Mouse (Mus musculus) lung, postnatal 14 days (tissue): Measurements from ENCODE around the gene Col5a3.

Experiments used
- DNase-seq: peaks from one replicate; pipeline ENCODE4 v3.0.0; 2021

Gene Col5a3

DNA sequence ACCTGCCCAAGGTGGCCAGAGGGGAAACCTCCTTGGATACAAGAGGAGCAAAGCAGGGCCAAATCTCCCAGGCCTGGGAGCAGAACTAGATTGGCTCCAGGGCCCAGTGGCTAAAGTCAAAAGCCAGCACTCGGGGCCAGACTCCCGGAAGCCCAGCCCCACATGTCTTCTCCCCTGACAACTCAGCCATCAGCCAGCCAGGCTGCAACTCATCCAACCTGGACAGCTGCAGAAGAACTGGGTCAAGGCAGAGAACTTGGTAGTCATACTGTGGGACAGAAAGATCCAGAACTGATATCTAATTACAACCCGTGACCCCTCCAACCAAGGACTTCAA lies 9.7 kb downstream of the Col5a3 start:
- DNase-seq = no peak

DNA sequence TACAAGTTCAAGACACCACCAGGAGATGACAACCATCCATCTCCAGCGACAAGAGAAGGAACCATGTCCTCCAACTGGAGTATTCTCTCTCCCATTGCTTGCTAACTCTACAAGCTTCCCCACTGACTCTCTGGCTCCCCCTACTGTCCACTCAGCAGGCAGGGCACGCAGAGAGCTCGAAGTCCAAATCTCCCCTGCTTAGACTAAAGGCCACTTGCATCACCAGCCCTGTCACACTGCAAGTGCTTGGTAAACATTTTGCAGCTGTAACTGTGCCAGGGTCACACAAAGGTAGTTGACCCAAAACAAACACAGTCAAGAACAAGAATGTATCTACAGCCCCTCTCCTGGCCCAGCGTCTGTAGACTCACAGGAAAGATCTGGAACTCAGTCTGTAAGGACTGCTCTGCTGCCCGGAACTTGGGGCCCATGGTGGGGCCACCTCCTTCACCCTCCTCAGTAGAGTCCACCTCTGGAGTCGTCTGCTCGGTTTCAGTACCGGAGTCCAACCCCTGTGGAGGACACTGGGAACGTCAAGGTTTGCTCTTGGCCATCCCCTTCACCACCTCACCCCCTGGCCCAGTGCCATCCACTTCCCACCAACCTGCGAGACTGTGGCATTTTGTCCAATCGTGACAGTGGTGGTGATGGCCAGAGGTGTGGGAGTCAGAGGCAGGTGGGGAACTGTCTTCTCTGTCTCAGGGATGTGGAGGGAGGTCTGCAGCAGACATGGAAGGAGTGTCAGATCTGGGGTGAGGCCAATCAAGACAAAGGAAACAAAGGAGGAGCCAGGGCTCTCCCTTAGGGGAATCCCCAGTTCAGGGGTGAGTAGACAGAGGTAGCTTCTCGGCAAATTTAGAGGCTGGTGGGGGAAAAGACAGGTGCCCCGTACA lies 10.4 kb downstream of the Col5a3 start:
- DNase-seq = peak; percentile 83

DNA sequence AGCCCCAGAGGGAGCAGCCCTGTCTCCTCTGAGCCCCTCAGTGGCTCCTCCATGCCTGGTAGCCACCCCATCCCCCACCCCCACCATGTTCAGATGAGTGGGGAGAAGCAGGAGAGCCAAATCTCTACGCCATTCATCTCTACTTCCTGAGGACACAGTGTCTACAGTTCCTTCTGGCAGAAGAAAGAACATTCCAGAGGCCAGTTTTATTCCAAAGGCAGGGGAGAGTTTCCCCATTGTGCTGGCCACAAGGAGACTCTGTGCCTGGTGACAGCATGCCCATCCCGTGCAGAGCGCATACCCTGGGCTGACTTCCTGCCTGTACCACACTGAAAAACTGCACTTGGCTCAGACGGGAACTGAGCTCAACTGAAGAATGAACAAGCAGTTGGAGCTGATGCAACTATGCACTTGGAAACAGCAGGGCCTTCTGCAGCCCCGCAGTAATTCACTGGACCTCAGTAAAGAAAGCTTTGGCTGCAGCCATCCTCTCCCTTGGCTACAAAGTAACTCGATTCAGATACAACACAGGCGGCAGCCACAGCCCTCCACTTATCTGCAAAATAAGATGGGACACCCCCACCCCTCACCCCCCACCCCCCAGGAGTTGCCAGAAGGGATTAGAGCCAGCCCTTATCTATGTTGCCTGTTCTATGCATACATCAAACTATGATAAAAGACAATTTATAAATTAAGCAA lies 20.6 kb downstream of the Col5a3 start:
- peak; percentile 45 for DNase-seq

DNA sequence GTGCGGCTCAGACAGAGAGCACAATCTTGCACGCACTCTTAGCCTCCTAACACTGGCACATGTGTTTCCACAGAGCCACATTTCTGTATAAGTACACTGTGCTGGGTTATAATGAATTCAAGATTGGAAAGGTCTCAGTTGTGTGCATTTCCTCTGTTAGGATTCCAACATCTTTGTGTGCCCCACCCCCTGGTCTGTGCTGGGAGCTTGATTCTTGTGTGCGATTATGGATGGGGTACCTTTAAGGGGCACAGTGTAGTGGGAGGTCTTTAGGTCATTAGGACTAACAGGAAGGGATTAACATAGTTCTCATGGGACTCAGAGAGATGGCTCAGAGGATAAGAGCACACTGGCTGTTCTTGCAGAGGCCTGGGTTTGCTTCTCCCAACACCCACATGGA lies 24.5 kb downstream of the Col5a3 start:
- DNase-seq = no peak

DNA sequence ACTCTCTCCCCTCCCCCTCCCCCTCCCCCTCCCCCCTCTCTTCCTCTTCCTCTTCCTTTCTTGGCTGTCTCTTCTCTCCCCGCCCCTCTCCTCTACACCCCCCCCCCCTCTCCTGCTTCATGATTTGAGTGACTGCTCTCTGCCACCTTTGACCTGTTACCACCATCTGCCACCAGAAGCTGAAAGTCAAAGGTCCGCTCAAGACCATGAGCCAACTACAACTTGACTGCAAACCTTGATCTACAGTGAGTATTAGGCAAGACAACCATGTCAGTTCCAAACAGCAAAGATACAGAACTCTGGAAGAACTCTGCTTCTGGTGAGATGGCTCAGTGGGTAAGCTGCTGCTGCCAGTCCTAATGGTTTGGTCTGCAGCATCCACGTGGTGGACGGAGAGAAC lies 25.2 kb downstream of the Col5a3 start:
- DNase-seq = no peak

DNA sequence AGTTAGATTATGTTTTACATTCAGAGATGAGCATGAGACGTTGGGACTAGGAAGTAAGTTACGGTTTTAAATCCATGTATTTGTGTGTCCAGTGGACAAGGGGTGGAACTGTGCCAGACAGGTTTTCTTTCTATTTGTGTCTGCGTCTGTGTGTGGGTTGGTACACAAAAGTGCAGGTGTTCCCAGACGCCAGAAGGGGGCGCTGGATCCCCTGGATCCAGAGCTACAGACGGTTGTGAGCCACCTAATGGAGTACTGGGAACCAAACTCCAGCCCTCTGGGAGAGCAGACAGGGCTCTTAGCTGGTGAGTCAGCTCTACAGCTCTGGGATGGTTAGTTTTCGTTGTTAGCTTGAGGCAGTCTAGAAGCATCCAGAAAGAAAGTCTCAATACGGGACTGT lies 26.9 kb downstream of the Col5a3 start:
- no peak for DNase-seq

DNA sequence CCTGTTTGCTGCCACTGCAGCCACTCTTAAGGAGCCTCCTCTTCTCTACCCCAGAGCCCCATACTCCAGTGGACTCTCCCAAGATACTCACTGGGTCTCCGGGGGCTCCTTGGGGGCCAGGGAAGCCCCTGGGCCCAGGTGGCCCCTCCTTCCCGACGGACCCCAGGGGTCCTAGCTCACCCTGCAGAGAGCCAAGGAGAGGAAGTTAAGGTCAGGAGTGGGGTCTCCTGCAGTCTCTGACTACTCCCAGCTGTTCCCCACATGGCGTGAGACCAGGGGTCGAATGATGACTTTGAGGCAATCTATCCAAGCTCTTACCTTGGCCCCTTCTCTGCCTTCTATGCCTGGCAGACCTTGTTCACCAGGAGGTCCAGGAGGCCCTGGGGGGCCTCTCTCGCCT lies 29.8 kb downstream of the Col5a3 start:
- no peak for DNase-seq

DNA sequence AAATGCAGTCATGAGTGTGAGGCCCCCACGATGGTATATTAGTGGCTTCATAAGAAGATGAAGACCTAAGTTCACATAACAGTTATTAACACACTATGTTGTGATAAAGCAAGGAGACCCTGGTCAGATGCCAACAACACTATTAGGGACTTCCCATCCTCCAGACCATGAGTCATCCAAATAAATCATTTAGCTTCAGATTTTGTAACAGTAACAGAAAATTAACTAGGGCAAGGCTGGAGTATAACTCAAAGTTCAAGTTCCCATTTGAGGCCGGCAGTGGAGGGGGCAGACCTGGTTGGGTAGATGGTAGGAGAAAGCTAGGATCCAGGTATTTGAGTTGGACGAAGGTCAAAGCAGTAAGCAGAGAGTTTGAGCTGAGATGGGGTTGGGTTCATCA lies 33.6 kb downstream of the Col5a3 start:
- no peak for DNase-seq

DNA sequence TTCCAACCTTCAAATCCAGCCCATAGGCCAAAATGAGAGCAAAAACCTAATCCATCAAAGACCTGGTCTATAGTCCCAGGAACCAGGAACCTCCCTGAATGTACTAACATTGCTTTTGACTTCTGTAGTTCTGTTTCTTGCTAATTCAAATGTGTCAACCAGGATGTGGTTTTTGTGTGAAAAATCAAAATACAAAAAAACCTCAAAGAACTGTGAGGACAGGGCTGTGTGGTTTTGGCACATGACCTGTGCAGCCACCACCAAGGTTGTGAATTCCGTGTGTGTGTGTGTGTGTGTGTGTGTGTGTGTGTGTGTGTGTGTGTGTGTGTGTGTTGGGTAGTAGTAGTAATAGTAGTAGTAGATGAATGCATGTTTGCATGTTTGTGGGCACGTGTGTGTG lies 49.6 kb downstream of the Col5a3 start:
- no peak for DNase-seq

DNA sequence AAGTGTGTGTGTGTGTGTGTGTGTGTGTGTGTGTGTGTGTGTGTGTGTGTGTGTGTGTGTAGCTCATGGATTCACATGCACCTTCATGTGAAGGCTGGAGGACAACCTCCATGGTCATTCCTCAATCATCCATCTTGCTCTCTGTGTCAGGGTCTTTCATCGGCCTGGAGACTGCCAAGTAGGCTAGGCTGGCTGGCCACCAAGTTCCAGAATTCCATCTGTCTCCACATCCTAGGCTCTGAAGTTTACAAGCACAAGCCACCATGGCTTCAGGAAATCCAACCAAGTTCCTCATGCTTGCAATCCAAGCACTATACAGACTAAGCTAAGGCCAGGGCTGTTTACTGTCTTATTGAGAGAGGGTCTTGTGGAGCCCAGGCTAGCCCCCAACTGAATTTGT lies 51.8 kb downstream of the Col5a3 start:
- no peak for DNase-seq

DNA sequence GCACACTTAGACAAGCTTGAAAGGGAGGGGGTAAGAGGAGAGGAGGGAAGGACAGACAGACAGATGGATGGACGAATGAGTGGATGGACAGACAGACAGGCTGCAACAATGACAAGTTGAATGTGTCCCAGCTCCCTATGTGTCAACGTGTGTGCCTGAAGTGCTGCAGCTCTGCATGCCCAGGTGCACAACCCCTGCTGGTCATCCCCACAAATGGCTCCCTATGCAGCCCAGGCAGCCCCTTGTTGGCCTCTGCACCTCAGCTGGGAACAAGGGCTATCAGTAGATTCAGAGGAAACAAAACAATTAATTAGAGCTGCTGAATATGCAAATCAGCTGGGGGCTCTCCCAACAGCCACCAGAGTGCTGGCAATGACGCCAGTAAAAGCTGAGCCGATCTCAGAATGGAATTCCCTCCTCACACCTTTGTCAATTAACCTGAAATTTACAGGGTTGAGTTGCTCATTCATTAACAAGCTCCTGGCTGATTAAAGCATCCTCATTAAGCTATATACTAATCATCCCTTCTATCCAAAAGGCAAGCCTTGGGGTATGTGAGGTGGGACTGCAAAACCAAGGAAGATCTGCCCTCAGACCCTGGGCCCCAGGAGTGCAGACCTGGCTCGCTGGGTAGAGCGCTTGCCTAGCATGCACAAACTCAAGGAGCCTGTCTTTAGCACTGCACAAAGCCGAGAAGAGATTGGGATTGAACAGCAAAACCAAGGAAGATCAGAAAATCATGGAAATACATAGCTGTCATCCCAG lies 52.5 kb downstream of the Col5a3 start:
- DNase-seq = no peak

DNA sequence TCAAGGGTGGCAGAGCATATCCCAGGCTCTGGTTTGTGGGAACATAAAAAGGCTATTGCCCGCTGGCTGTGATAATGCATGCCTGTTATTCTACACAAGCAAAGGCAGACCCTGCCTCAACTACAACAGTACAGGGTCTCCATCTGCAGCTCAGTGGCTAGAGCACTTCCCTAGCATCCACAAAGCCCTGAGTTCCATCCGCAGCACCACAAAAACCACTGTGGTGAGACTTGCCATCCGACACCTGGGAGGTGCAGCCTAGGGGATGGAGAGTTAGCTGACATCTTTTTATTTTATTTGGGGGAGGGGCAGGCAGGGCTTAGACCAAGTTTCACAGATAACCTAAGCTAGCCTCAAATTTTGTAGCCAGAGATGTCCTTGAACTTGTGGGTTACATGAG lies 53.5 kb downstream of the Col5a3 start:
- DNase-seq = no peak

DNA sequence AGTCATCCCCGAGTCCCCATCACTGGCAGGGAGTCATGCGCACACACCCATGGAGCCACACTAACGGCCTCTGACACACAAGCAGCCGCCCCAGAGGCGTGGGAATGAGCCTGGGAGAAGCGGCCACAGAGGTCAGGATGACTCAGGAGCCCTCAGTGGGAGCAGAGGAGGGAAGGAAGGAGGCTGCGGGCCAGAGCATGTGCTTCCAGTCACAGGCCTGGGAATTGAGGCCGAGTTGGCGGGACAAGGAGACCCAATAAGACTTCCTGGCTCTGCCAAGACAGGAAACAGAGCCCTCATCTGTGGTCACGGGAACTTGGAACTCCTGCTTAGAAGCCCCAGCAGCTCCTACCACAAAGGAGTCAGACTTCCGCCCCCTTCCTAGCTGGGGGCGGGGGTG lies 54.1 kb downstream of the Col5a3 start:
- DNase-seq = peak; percentile 34

DNA sequence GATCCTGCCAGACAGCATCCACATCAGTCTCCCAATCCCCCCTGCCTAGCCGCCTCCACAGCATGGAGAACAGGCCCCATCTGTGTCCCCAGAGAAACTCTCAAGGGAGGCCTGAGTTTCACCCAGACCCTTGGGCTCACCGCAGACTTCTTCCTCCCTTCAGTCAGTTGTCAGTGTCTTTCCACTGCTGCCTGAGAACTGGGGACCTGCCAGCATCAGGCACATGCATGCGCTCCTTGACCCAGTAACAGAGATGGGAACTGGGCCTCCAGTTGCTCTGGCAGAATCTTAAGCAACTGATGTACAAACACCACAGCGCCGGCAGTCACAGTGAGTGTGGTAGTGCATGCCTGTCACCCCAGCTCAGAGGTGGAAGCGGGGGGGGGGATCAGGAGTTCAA lies 56.0 kb downstream of the Col5a3 start:
- peak; percentile 4 for DNase-seq

DNA sequence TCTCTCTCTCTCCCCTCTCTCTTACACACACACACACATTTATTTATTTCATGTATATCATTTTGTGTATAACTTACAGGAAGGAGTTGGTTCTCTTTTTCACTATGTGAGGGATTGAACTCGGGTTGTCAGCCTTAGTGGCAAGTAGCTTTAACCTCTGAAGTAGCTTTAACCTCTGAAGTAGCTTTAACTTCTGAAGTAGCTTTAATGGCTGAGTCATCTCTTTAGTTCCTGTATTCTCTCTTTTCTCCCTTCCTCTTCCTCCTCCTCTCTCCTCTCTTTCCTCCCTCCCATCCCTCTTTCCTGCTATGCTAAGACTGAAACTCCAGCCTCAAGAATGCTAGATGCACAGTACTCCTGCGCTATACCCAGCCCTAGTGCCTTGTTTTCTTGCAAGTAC lies 56.6 kb downstream of the Col5a3 start:
- no peak for DNase-seq

DNA sequence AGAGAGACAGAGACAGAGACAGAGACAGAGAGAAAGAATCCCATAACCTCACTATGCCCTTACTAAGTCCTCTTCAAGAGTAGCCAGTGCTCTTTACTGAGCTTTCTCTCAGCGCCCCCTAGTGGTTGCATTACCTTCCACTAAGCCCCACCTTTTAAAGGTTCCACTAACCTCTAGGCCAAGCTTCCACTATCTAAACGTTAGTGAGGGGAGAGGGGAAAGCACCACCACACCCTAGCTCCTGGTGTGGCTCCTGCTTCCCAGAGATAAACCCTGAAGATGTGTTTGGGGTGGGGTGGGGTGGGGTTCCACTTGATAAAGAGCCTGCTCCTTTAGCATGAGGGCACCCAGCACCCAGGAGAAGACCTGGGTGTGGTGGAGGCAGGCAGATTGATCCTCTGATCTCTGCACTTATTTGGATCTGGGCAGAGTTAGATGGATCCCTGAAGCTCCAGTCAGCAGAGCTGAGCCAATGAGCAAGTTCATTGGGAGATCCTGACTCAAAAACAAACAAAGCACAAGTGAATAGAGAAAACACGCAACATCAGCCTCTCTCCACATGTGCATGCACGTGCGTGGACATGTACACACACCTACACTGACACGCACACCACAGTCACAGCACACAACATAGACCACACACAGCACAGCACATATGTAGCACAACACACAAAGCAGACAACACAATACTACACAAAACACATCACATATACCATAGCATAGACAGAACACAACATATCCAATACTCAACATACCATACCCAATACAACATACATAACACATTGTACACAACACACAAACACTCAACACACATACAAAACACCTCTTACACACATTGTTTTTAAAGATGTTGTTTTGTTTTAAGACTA lies 57.5 kb downstream of the Col5a3 start:
- peak; percentile 85 for DNase-seq

DNA sequence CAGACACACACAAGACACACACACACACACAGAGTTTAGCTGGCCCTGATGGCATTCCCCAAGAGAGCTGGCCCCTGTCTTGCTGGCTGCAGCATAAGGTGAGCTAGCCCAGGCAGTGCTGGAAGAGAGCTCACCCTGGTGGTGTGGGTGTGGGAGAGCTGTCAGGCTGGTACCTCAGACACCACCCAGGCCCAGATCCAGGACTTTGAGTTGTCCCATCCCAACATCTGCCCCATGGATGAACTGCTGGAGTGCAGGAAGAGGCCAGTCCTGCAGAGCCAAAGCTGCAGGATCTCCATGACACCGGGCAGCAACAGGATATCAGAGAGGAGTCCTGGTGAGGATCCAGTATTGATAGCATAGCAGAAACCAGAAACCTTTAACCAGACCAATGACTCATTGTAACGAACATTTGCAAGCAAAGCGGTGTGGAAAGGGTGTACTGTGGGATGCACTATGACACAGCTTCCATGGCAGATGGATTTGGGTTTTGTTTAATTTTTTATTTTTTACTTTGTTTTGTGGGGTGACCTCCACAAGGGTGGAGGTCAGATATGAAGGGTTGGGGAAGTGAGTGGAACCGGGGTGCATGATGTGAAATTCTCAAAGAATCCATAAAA lies 58.7 kb downstream of the Col5a3 start:
- DNase-seq = no peak

DNA sequence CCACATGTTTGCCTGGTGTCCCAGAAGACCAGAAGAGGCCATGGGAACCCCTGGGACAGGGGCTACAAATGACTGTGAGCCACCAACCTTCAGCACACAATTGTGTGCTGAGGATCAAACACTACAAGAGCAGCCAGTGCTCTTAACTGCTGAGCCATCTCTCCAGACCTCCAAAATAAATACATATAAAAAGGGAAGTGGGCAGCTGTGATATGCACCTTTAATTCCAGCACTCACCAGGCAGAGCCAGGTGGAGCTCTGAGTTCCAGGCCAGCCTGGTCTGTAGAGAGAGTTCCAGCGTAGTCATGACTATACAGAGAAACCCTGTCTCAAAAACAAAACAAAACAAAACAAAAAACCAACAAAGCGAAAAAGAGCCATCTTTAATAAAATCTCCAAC lies 60.5 kb downstream of the Col5a3 start:
- no peak for DNase-seq

DNA sequence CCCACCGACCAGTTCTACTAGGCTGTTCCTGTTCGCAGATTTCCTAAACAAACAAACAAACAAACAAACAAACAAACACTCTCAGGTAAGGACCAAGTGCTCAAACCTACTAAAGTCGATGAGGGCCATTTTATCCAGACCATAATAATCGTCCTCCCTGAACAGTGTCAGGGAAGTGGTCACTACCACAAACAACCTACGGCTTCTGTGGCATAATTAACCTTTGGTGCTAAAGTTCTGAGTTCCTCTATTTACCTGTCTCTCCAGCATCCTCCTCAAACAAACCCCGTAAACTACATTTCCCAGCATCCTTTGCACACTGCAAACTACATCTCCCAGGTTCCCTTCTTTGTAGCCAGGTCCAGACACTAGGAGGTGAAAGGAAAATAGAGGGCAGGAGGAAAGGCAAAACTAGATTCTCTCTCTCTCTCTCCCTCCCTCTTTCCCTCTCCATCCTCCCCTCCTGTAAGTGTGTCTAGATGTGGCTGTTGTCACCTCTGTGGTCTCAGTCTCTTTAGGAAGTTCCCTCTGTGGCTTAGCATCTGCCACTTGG lies 63.3 kb downstream of the Col5a3 start:
- DNase-seq = no peak

DNA sequence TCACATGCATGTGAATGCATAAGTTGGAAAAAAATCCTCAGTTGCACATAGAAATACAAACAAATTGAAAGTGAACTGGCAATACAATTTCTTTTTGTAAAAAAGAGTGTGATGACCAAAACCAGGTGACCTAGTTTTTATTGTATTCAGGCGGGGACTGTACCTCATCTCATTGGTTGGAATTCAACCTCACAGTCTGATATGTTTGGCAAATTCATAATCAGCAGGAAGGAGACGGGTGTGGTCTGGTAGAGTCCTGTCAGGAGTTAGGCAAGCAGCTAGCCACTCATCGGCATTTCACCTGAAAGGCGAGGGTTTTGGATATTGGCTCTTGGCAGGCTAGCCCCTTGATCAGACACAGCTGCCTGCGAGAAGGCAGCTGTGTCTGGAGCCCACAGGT lies 65.7 kb downstream of the Col5a3 start:
- DNase-seq = no peak

DNA sequence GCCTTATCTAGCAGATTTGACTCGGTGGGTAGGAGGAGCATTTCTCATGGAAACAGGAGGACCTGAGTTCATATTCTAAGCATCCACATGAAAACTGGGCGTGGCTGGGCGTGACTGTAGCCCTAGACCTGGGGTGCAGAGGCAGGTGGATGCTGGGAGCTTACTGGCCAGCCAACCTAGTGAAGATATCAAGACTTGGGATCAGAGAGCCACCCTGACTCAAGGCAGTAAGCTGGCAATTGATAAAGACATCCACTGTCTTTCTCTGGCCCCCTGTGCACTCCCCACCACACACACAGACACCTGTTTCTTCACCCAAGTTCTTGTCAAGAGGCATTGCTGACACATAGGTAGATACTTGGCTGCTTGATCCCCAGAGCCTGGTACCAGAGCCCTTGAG lies 66.3 kb downstream of the Col5a3 start:
- no peak for DNase-seq

DNA sequence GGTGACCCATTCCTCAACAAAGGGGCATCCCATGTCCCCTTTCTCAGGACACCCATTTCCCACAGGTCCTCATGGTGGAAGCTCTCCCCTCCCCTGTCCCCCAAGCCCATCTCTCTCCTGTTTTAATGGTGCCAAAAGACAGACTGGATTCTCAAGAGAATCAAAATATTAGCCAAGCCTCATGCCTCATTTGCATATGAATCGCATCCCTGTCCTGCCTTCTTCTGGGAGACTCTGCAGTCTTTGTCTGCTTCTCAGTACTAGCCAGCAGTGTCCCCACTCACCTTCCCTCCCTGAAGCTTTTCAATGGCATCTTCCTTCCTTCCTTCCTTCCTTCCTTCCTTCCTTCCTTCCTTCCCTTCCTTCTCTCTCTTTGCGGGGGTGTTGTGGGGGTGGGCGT lies 67.2 kb downstream of the Col5a3 start:
- DNase-seq = no peak
